Mouse (Mus musculus): ENCODE measurements at regions not wholly inside any gene's neighbourhood (a gene's known extent, or its start where the extent isn't known, plus 50 kb on each side); places are given as distances from the start of the nearest gene placed in this dataset.
A peak's percentile ranks its signal among the peaks of the same experiment; 100 is the strongest.

GRCm38 (mm10) chr3:58300801-58301485, 113.6 kb upstream of the Tsc22d2 start:
- TF ChIP-seq CTCF (IDR thresholded peaks at IDR 0.05; ENCODE audit: low read depth), result no peak
- ATAC-seq (ENCODE audit: insufficient read depth) (no peak), DNase-seq (no peak)
- Histone ChIP-seq H3K9me3 (ENCODE audit: low read depth, low read length) (no peaks in the 10 kb centered on the region), H3K27me3 (ENCODE audit: insufficient read depth, low read length) (no peaks in the 10 kb centered on the region), H3K4me2 (no peak overlapping the region), H3K4me1 (ENCODE audit: insufficient read depth) (no peaks in the 10 kb centered on the region), H3K27ac (ENCODE audit: low read depth) (no peak overlapping the region), H3K4me3 (ENCODE audit: low read depth, low read length) (no peak overlapping the region), H3K36me3 (ENCODE audit: insufficient read depth) (no peaks in the 10 kb centered on the region), H3K9ac (no peak overlapping the region)
- WGBS, result 68% methylated on average over 5 of the region's 5 CpGs

- Histone ChIP-seq H3K36me3 (ENCODE audit: insufficient read depth) (no peaks in the 10 kb centered on the region), H3K4me2 (no peak overlapping the region), H3K9me3 (ENCODE audit: low read depth, low read length) (no peaks in the 10 kb centered on the region), H3K27ac (ENCODE audit: low read depth) (no peak overlapping the region), H3K9ac (no peak overlapping the region), H3K4me3 (ENCODE audit: low read depth, low read length) (no peak overlapping the region), H3K4me1 (ENCODE audit: insufficient read depth) (no peaks in the 10 kb centered on the region), H3K27me3 (ENCODE audit: insufficient read depth, low read length) (no peaks in the 10 kb centered on the region)
- TF ChIP-seq CTCF (IDR thresholded peaks at IDR 0.05; ENCODE audit: low read depth), result no peak
- 87% methylated on average over 1 of the region's 1 CpGs for WGBS
- DNase-seq (no peak), ATAC-seq (ENCODE audit: insufficient read depth) (no peak)
Measured at GRCm38 (mm10) chr3:58302322-58302721, 112.2 kb upstream of the Tsc22d2 start.

GRCm38 (mm10) chr3:58303746-58304145, 110.8 kb upstream of the Tsc22d2 start:
- no peak for ATAC-seq (ENCODE audit: insufficient read depth)
- H3K4me2 ChIP-seq, result no peak overlapping the region
- no peak for TF ChIP-seq CTCF (IDR thresholded peaks at IDR 0.05; ENCODE audit: low read depth)
- no peaks in the 10 kb centered on the region for H3K4me1 ChIP-seq (ENCODE audit: insufficient read depth)
- 18% methylated on average over 3 of the region's 3 CpGs for WGBS
- H3K36me3 ChIP-seq (ENCODE audit: insufficient read depth), result no peaks in the 10 kb centered on the region
- H3K4me3 ChIP-seq (ENCODE audit: low read depth, low read length), result no peak overlapping the region
- DNase-seq, result peak; percentile 15
- H3K27ac ChIP-seq (ENCODE audit: low read depth), result no peak overlapping the region
- H3K27me3 ChIP-seq (ENCODE audit: insufficient read depth, low read length), result no peaks in the 10 kb centered on the region
- no peak overlapping the region for H3K9ac ChIP-seq
- H3K9me3 ChIP-seq (ENCODE audit: low read depth, low read length), result no peaks in the 10 kb centered on the region

- Histone ChIP-seq H3K4me2 (peak overlapping the region; percentile 20; the same call in 1 of the 2 replicates), H3K4me1 (ENCODE audit: insufficient read depth) (peaks cover 3% of the 10 kb centered on the region; the same call in 1 of the 2 replicates), H3K27ac (ENCODE audit: low read depth) (no peak overlapping the region), H3K4me3 (ENCODE audit: low read depth, low read length) (no peak overlapping the region), H3K27me3 (ENCODE audit: insufficient read depth, low read length) (no peaks in the 10 kb centered on the region), H3K36me3 (ENCODE audit: insufficient read depth) (no peaks in the 10 kb centered on the region), H3K9me3 (ENCODE audit: low read depth, low read length) (no peaks in the 10 kb centered on the region), H3K9ac (no peak overlapping the region)
- 34% methylated on average over 8 of the region's 8 CpGs for WGBS
- TF ChIP-seq CTCF (IDR thresholded peaks at IDR 0.05; ENCODE audit: low read depth), result peak; percentile 5; the same call in 1 of the 2 replicates
- ATAC-seq (ENCODE audit: insufficient read depth) (no peak), DNase-seq (peak; percentile 88)
Measured at GRCm38 (mm10) chr3:58309601-58310000, 104.9 kb upstream of the Tsc22d2 start.

- DNase-seq (no peak), ATAC-seq (ENCODE audit: insufficient read depth) (no peak)
- H3K27ac ChIP-seq (ENCODE audit: low read depth), result no peak overlapping the region
- no peaks in the 10 kb centered on the region for H3K36me3 ChIP-seq (ENCODE audit: insufficient read depth)
- no peaks in the 10 kb centered on the region for H3K9me3 ChIP-seq (ENCODE audit: low read depth, low read length)
- H3K4me3 ChIP-seq (ENCODE audit: low read depth, low read length), result no peak overlapping the region
- H3K27me3 ChIP-seq (ENCODE audit: insufficient read depth, low read length), result no peaks in the 10 kb centered on the region
- H3K9ac ChIP-seq, result no peak overlapping the region
- WGBS, result 67% methylated on average over 4 of the region's 4 CpGs
- no peak overlapping the region for H3K4me2 ChIP-seq
- peaks cover 3% of the 10 kb centered on the region; the same call in 1 of the 2 replicates for H3K4me1 ChIP-seq (ENCODE audit: insufficient read depth)
- TF ChIP-seq CTCF (IDR thresholded peaks at IDR 0.05; ENCODE audit: low read depth), result no peak
Measured at GRCm38 (mm10) chr3:58310390-58310789, 104.1 kb upstream of the Tsc22d2 start.

GRCm38 (mm10) chr3:58311104-58311685, 103.3 kb upstream of the Tsc22d2 start:
- WGBS, result 91% methylated on average over 5 of the region's 5 CpGs
- Histone ChIP-seq H3K9me3 (ENCODE audit: low read depth, low read length) (no peaks in the 10 kb centered on the region), H3K4me3 (ENCODE audit: low read depth, low read length) (no peak overlapping the region), H3K4me2 (no peak overlapping the region), H3K9ac (no peak overlapping the region), H3K27me3 (ENCODE audit: insufficient read depth, low read length) (no peaks in the 10 kb centered on the region), H3K36me3 (ENCODE audit: insufficient read depth) (no peaks in the 10 kb centered on the region), H3K4me1 (ENCODE audit: insufficient read depth) (peaks cover 3% of the 10 kb centered on the region; the same call in 1 of the 2 replicates), H3K27ac (ENCODE audit: low read depth) (no peak overlapping the region)
- DNase-seq (no peak), ATAC-seq (ENCODE audit: insufficient read depth) (no peak)
- TF ChIP-seq CTCF (IDR thresholded peaks at IDR 0.05; ENCODE audit: low read depth), result no peak

GRCm38 (mm10) chr3:58312623-58313022, 101.9 kb upstream of the Tsc22d2 start:
- H3K27ac ChIP-seq (ENCODE audit: low read depth), result no peak overlapping the region
- no peak overlapping the region for H3K9ac ChIP-seq
- no peak for TF ChIP-seq CTCF (IDR thresholded peaks at IDR 0.05; ENCODE audit: low read depth)
- no peak overlapping the region for H3K4me3 ChIP-seq (ENCODE audit: low read depth, low read length)
- WGBS, result 43% methylated on average over 6 of the region's 6 CpGs
- no peaks in the 10 kb centered on the region for H3K27me3 ChIP-seq (ENCODE audit: insufficient read depth, low read length)
- H3K4me2 ChIP-seq, result no peak overlapping the region
- no peaks in the 10 kb centered on the region for H3K9me3 ChIP-seq (ENCODE audit: low read depth, low read length)
- peaks cover 3% of the 10 kb centered on the region; the same call in 1 of the 2 replicates for H3K4me1 ChIP-seq (ENCODE audit: insufficient read depth)
- DNase-seq (peak; percentile 74), ATAC-seq (ENCODE audit: insufficient read depth) (peak; percentile 81)
- H3K36me3 ChIP-seq (ENCODE audit: insufficient read depth), result no peaks in the 10 kb centered on the region

All from lung, embryonic 14.5 days (tissue).